Mouse (Mus musculus): ENCODE results near the gene Phf23.

DNA sequence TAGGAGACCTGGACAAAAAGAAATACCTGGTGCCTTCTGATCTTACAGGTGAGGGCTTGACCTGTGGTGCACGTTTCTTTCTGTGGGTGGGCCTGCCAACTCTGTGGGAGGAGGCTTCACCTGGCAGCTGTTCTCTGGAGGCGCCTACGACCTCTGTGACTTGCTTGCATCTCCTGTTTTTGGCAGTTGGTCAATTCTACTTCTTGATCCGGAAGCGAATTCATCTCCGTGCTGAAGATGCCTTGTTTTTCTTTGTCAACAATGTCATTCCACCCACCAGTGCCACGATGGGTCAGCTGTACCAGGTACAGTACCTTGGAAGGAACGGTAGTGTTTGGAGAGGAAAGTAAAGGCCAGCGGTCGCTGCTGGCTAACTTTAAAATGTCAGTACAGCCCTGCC, 3.2 kb upstream of the Phf23 start:
- no peak for TF ChIP-seq CTCF (conservative IDR thresholded peaks at IDR 0.05; ENCODE audit: insufficient read depth, insufficient read length, low read depth, low read length)
- no peak for TF ChIP-seq POLR2A (IDR thresholded peaks at IDR 0.05; ENCODE audit: low read depth, low read length)
